Mouse (Mus musculus) neural tube, embryonic 10.5 days (tissue): ENCODE results near the gene Rb1.

ENCODE experiments used
- DNase-seq: peaks from one replicate; pipeline ENCODE4 v3.0.0-alpha.2; 2017; ENCODE audit warnings: low spot score; ENCODE audit errors: extremely low spot score

Rb1 gene

GRCm38 (mm10) chr14:73211477-73211876, 114.1 kb downstream of the Rb1 start:
- DNase-seq: no peak

- no peak for DNase-seq
These were observed 115.4 kb downstream of the Rb1 start for GRCm38 (mm10) chr14:73210196-73210595.

- DNase-seq: no peak
These were observed 116.4 kb downstream of the Rb1 start for GRCm38 (mm10) chr14:73209262-73209661.

GRCm38 (mm10) chr14:73204016-73204415, 121.6 kb downstream of the Rb1 start:
- no peak for DNase-seq

- DNase-seq: no peak
These were observed 124.2 kb downstream of the Rb1 start for GRCm38 (mm10) chr14:73201447-73201846.

- DNase-seq: no peak
These were observed 126.6 kb downstream of the Rb1 start for GRCm38 (mm10) chr14:73199058-73199457.

- DNase-seq: no peak
These were observed 138.7 kb downstream of the Rb1 start for GRCm38 (mm10) chr14:73186875-73187274.

- no peak for DNase-seq
These were observed 144.5 kb downstream of the Rb1 start for GRCm38 (mm10) chr14:73181144-73181543.

- DNase-seq: no peak
These were observed 145.0 kb downstream of the Rb1 start for GRCm38 (mm10) chr14:73180671-73181070.

- DNase-seq: no peak
These were observed 146.4 kb downstream of the Rb1 start for GRCm38 (mm10) chr14:73179221-73179681.

GRCm38 (mm10) chr14:73177961-73178360, 147.7 kb downstream of the Rb1 start:
- DNase-seq: no peak

- DNase-seq: no peak
These were observed 149.4 kb downstream of the Rb1 start for GRCm38 (mm10) chr14:73176266-73176665.

- no peak for DNase-seq
These were observed 149.8 kb downstream of the Rb1 start for GRCm38 (mm10) chr14:73175814-73176213.

GRCm38 (mm10) chr14:73175031-73175430, 150.6 kb downstream of the Rb1 start:
- DNase-seq: no peak

- no peak for DNase-seq
These were observed 151.3 kb downstream of the Rb1 start for GRCm38 (mm10) chr14:73174091-73174995.

GRCm38 (mm10) chr14:73173662-73174061, 152.0 kb downstream of the Rb1 start:
- no peak for DNase-seq

GRCm38 (mm10) chr14:73172196-73173011, 153.2 kb downstream of the Rb1 start:
- no peak for DNase-seq

GRCm38 (mm10) chr14:73169926-73170844, 155.4 kb downstream of the Rb1 start:
- DNase-seq: no peak

GRCm38 (mm10) chr14:73168605-73169004, 157.0 kb downstream of the Rb1 start:
- no peak for DNase-seq

- DNase-seq: no peak
These were observed 160.5 kb downstream of the Rb1 start for GRCm38 (mm10) chr14:73165136-73165535.

- no peak for DNase-seq
These were observed 162.1 kb downstream of the Rb1 start for GRCm38 (mm10) chr14:73163363-73163998.
